23 mouse cellular contexts compared by ENCODE assay signal in genomic region chr15:80759451-80759850, GRCm38 (mm10). TPM values are rescaled to one million over a fixed set of nuclear protein-coding genes. Genes with fewer than 3 reads are reported as not detected.
DNase-seq lines count a peak whose midpoint lies in the region; ATAC-seq and TF ChIP-seq lines count a peak whose summit lies in the region.
"Had no signal": no experiment of that assay in that cellular context is flagged by ENCODE, and none has a peak within 500 bp of the region (broad histone marks: within the 10 kb centered on the region; RNA-seq: fewer than 3 reads in every experiment).

No protein-coding gene starts in this region.

- H3K4me3 ChIP-seq in gastrocnemius, adult 2 months, result peak overlapping the region; percentile 65
- no peak overlapping the region for H3K4me3 ChIP-seq in liver, embryonic 12.5 days
- no peak overlapping the region for H3K4me3 ChIP-seq in liver, embryonic 15.5 days (replicated peaks)
- H3K4me3 ChIP-seq in liver, postnatal 0 days (ENCODE audit: low read depth, low read length), result no peak overlapping the region
- H3K4me3 ChIP-seq: embryonic facial prominence, embryonic 13.5 days; embryonic facial prominence, embryonic 15.5 days; erythroblast, embryonic 14.5 days; forebrain, embryonic 10.5 days; forebrain, embryonic 12.5 days had no signal

- WGBS in liver, embryonic 12.5 days (ENCODE audit: insufficient replicate concordance), result 86% methylated on average over 9 of the region's 9 CpGs
- whole genome bisulfite sequencing in liver, embryonic 15.5 days (ENCODE audit: insufficient replicate concordance), result 85% methylated on average over 9 of the region's 9 CpGs
- WGBS in liver, postnatal 0 days (ENCODE audit: insufficient replicate concordance), result 89% methylated on average over 9 of the region's 9 CpGs

- H3K27ac ChIP-seq in gastrocnemius, adult 2 months, result peak overlapping the region; percentile 88
- peak overlapping the region; percentile 53; the same call in 1 of the 2 replicates for H3K27ac ChIP-seq in liver, embryonic 12.5 days
- H3K27ac ChIP-seq in liver, embryonic 15.5 days (replicated peaks), result peak overlapping the region; percentile 68
- no peak overlapping the region for H3K27ac ChIP-seq in liver, postnatal 0 days (ENCODE audit: low read depth)
- H3K27ac ChIP-seq: embryonic facial prominence, embryonic 13.5 days; embryonic facial prominence, embryonic 15.5 days; forebrain, embryonic 10.5 days; forebrain, embryonic 12.5 days had no signal

- no peak for TF ChIP-seq EP300 in liver, postnatal 0 days (IDR thresholded peaks at IDR 0.05; ENCODE audit: low read depth)

- no peak for TF ChIP-seq CTCF in gastrocnemius, adult 2 months (IDR thresholded peaks at IDR 0.05)
- TF ChIP-seq CTCF in liver, postnatal 0 days (IDR thresholded peaks at IDR 0.05; ENCODE audit: low read depth), result no peak

- no peaks in the 10 kb centered on the region for H3K9me3 ChIP-seq in liver, embryonic 12.5 days (replicated peaks)
- H3K9me3 ChIP-seq in liver, embryonic 15.5 days (replicated peaks), result no peaks in the 10 kb centered on the region
- H3K9me3 ChIP-seq in liver, postnatal 0 days (ENCODE audit: low read length), result no peaks in the 10 kb centered on the region
- H3K9me3 ChIP-seq: embryonic facial prominence, embryonic 13.5 days; embryonic facial prominence, embryonic 15.5 days; forebrain, embryonic 10.5 days; forebrain, embryonic 12.5 days had no signal

- H3K36me3 ChIP-seq in liver, embryonic 12.5 days, result no peaks in the 10 kb centered on the region
- H3K36me3 ChIP-seq in liver, embryonic 15.5 days (replicated peaks), result no peaks in the 10 kb centered on the region
- H3K36me3 ChIP-seq in liver, postnatal 0 days (replicated peaks; ENCODE audit: insufficient read depth, low read length), result peaks cover 4% of the 10 kb centered on the region; the same call in 1 of the 2 replicates
- H3K36me3 ChIP-seq: forebrain, embryonic 10.5 days; forebrain, embryonic 12.5 days had no signal

- intact Hi-C loops in gastrocnemius, adult 2 months (cut with DNase I), result no loop called here
- intact Hi-C loops in gastrocnemius, postnatal 36 days (cut with DNase I), result loop anchor here (5.0 kb wide), 1 partner anchor 37 kb away; no protein-coding TSS in a partner anchor

- H3K4me2 ChIP-seq in liver, embryonic 12.5 days, result no peak overlapping the region
- H3K4me2 ChIP-seq in liver, embryonic 15.5 days, result no peak overlapping the region
- H3K4me2 ChIP-seq in liver, postnatal 0 days (ENCODE audit: low read depth, low read length), result no peak overlapping the region
- H3K4me2 ChIP-seq: embryonic facial prominence, embryonic 13.5 days; embryonic facial prominence, embryonic 15.5 days; forebrain, embryonic 12.5 days had no signal

- no peak for ATAC-seq in liver, embryonic 12.5 days
- no peak for ATAC-seq in liver, embryonic 15.5 days (ENCODE audit: insufficient read depth)
- no peak for ATAC-seq in liver, postnatal 0 days
- ATAC-seq: forebrain, embryonic 14.5 days had no signal

- peaks cover 63% of the 10 kb centered on the region for H3K4me1 ChIP-seq in liver, embryonic 12.5 days
- peaks cover 63% of the 10 kb centered on the region for H3K4me1 ChIP-seq in liver, embryonic 15.5 days (replicated peaks)
- H3K4me1 ChIP-seq in liver, postnatal 0 days (ENCODE audit: insufficient read depth), result peaks cover 12% of the 10 kb centered on the region
- H3K4me1 ChIP-seq: embryonic facial prominence, embryonic 13.5 days; embryonic facial prominence, embryonic 15.5 days; forebrain, embryonic 10.5 days; forebrain, embryonic 12.5 days had no signal

- DNase-seq in gastrocnemius, adult 2 months, result peak; percentile 65
- DNase-seq in gastrocnemius, postnatal 36 days, result no peak
- no peak for DNase-seq in liver
- no peak for DNase-seq in liver, postnatal 0 days
- no peak for DNase-seq in right cerebral cortex, postnatal 4 days
- DNase-seq: adrenal gland, adult 2 months; adrenal gland, postnatal 10 days; adrenal gland, postnatal 25 days; cerebellum, adult 11 months; cerebellum, adult 18-20 months; cerebellum, adult 8-10 months; cerebellum, adult 9-11 months; cerebellum, postnatal 14 days; cerebellum, postnatal 36 days; embryo, embryonic 11 days had no signal

- H3K27me3 ChIP-seq in liver, embryonic 12.5 days (replicated peaks), result no peaks in the 10 kb centered on the region
- no peaks in the 10 kb centered on the region for H3K27me3 ChIP-seq in liver, embryonic 15.5 days
- H3K27me3 ChIP-seq in liver, postnatal 0 days (ENCODE audit: insufficient read depth, low read length), result no peaks in the 10 kb centered on the region
- H3K27me3 ChIP-seq: embryonic facial prominence, embryonic 13.5 days; embryonic facial prominence, embryonic 15.5 days; forebrain, embryonic 12.5 days had no signal

- no peak overlapping the region for H3K9ac ChIP-seq in liver, embryonic 12.5 days
- H3K9ac ChIP-seq in liver, embryonic 15.5 days, result no peak overlapping the region
- no peak overlapping the region for H3K9ac ChIP-seq in liver, postnatal 0 days (replicated peaks)
- H3K9ac ChIP-seq: embryonic facial prominence, embryonic 13.5 days; embryonic facial prominence, embryonic 15.5 days; forebrain, embryonic 12.5 days had no signal

RNA-seq across cellular contexts. Expression of gene Tnrc6b, which starts 48.3 kb away (rescaled TPM):
- 10 to 100 TPM; 48.5 to 55.6 TPM for total RNA-seq in gastrocnemius, adult 2 months (2021)
- total RNA-seq in gastrocnemius, postnatal 36 days (2021), result 10 to 100 TPM; 38.3 to 51.1 TPM
- 32.2 and 33.0 TPM in 2 replicates for polyA plus RNA-seq in liver, embryonic 12.5 days (2016; fragmentation: Nextera tagmentation; extraction: Ambion mirVana)
- polyA plus RNA-seq in liver, embryonic 15.5 days (2015; fragmentation: Nextera tagmentation; extraction: Ambion mirVana), result 18.3 and 20.8 TPM in 2 replicates
- polyA plus RNA-seq in liver, postnatal 0 days (2015; fragmentation: Nextera tagmentation; extraction: Ambion mirVana), result 6.3 and 9.6 TPM in 2 replicates
